Mouse (Mus musculus) neutrophil, adult 83 days (primary cell): ENCODE data around the gene Myrfl. TPM values are rescaled to one million over a fixed set of nuclear protein-coding genes. Genes with fewer than 3 reads are reported as not detected.

Experiments used
- total RNA-seq, 2 experiments: library from RNA; stranded (reverse); gene quantifications; one replicate each; pipeline ENCODE4 v1.2.4; 2023

Gene Myrfl
- not detected for total RNA-seq

GRCm38 (mm10) chr10:116896336-116897177 is at the start of gene Myrfl:
Gene Myrfl, minus strand, starts transcription at chr10:116896919.

Other genes starting within 250 kb of the Myrfl start
- gene Rab3ip, start 53.9 kb upstream of the Myrfl start, total RNA-seq = 10 to 100 TPM in 1 of 2 experiments, 1 to 10 TPM in 1; 8.8 to 12.2 TPM
- gene Gm10271, start 75.7 kb upstream of the Myrfl start, total RNA-seq = not detected
- not detected for gene Best3, start 89.4 kb upstream of the Myrfl start, total RNA-seq
- gene Lrrc10, start 148.4 kb upstream of the Myrfl start, total RNA-seq = not detected
- gene Cct2, start 166.9 kb upstream of the Myrfl start, total RNA-seq = 10 to 100 TPM; 95.2 to 99.1 TPM